Mouse (Mus musculus) lung, postnatal 0 days (tissue): ENCODE data around the gene Caskin2. TPM values are rescaled to one million over a fixed set of nuclear protein-coding genes. Genes with fewer than 3 reads are reported as not detected.
A peak's percentile ranks its signal among the peaks of the same experiment; 100 is the strongest.
"Not testable (repeated sequence)": the region's sequence is repeated elsewhere in the genome, so short reads cannot be mapped to it uniquely, and the experiment has no call there.

Experiments
- ATAC-seq: fragments of 200-750 bp; cut with Nextera tagmentation; 2 replicates; pipeline ENCODE4 v1.8.0; 2017; ENCODE audit warnings: moderate library complexity
- DNase-seq: peaks from one replicate; pipeline ENCODE4 v3.0.0-alpha.2; 2016; ENCODE audit warnings: low spot score
- H3K27ac ChIP-seq: fragments of 300-500 bp; sonication (generic); 2 replicates; pipeline ENCODE4 v1.5.1; 2014; ENCODE audit warnings: antibody characterized with exemption, mild to moderate bottlenecking, low read length, mixed read lengths
- H3K27me3 ChIP-seq: fragments of 300-500 bp; sonication (generic); replicated peaks from 2 replicates; pipeline ENCODE4 v1.6.1; 2014; ENCODE audit warnings: low read length, mixed read lengths; ENCODE audit not compliant: insufficient read depth
- H3K36me3 ChIP-seq: fragments of 300-500 bp; sonication (generic); 2 replicates; pipeline ENCODE4 v1.6.1; 2014; ENCODE audit warnings: low read length, mixed read lengths; ENCODE audit not compliant: insufficient read depth
- H3K4me1 ChIP-seq: fragments of 300-500 bp; sonication (generic); 2 replicates; pipeline ENCODE4 v1.6.1; 2014; ENCODE audit warnings: antibody characterized with exemption, low read depth, low read length, mixed read lengths; ENCODE audit not compliant: insufficient read depth
- H3K4me2 ChIP-seq: fragments of 300-500 bp; sonication (generic); replicated peaks from 2 replicates; pipeline ENCODE4 v1.6.1; 2014; ENCODE audit warnings: low read depth, mild to moderate bottlenecking, low read length, moderate library complexity, mixed read lengths
- H3K4me3 ChIP-seq: fragments of 300-500 bp; sonication (generic); 2 replicates; pipeline ENCODE4 v1.5.1; 2014; ENCODE audit warnings: low read depth, low read length
- H3K9ac ChIP-seq: fragments of 300-500 bp; sonication (generic); replicated peaks from 2 replicates; pipeline ENCODE4 v1.6.1; 2014; ENCODE audit warnings: low read depth, mild to moderate bottlenecking
- H3K9me3 ChIP-seq: fragments of 300-500 bp; sonication (generic); 2 replicates; pipeline ENCODE4 v1.6.1; 2016; ENCODE audit warnings: low read length, mixed read lengths
- CTCF ChIP-seq: IDR thresholded peaks from 2 replicates; pipeline ENCODE4 v1.5.1; 2016; ENCODE audit warnings: antibody characterized with exemption, mild to moderate bottlenecking
- EP300 ChIP-seq: IDR thresholded peaks from 2 replicates; pipeline ENCODE4 v1.6.1; 2016; ENCODE audit warnings: antibody characterized with exemption, mild to moderate bottlenecking, control low read depth
- WGBS: fragments of 180-500 bp; shearing (Covaris S2); extraction: QIAGEN DNeasy Blood & Tissue Kit; methylation state at CpG from one replicate; pipeline ENCODE4 v1.1.7; 2014; 5-methylcytosine and 5-hydroxymethylcytosine counted together
- polyA plus RNA-seq: library from polyadenylated mRNA; unstranded; fragments of >200 nt; fragmentation: Nextera tagmentation; extraction: Ambion mirVana; gene quantifications from 2 replicates; pipeline ENCODE4 v1.2.1, GENCODE M21; 2015

The Caskin2 gene
- polyA plus RNA-seq, result 17.5 and 17.9 TPM in 2 replicates

DNA sequence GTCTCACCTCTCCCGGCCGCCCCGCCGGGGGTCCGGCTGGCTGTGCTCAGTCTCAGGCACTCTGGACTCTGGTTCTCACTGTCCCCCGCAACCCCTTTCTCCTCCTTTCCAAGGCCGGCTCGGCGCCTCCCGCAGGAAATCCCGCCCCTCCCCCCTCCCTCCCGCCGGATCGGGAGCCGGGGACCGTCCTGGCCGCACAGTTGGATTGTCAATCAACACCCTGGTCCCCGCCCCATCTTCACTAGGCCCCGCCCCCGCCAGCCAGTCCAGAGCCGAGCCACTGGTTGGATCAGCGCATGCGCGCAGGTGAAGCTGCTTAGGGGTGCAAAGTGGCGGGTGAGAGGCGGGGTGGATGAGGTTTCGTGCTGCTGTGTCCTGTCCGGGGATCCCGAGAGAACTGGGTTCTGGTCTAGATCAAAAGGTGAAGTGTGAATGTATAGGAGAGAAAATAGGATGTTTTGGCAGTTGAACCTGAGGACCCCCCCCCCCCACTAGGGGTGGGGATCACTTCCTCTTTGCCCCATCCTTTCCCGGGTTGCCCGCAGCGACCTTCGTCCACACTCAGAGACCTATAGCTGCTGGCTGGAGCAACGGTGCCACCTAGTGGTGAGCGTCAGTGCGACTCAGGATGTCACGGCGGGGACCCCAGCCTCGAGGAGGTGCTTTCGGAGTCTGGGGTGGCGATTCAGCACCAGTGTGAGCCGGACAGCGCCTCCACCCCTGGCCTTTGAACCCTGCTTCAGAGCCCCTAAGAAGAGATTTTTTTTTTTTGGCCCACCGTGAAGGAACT, at the start of gene Caskin2:
Gene Caskin2 (minus strand): TSS at position 133 of the 790 bp plus-strand sequence.
- Histone ChIP-seq H3K4me2 (peak within 1 kb of the TSS; percentile 95), H3K27me3 (no peaks in the 10 kb centered on the region), H3K4me1 (peaks cover 27% of the 10 kb centered on the region; the same call in 1 of the 2 replicates), H3K27ac (peak within 1 kb of the TSS; percentile 81), H3K4me3 (peak within 1 kb of the TSS; percentile 81), H3K9ac (peak within 1 kb of the TSS; percentile 78), H3K9me3 (no peaks in the 10 kb centered on the region), H3K36me3 (no peaks in the 10 kb centered on the region)
- no peak for TF ChIP-seq EP300
- peak; percentile 99 for TF ChIP-seq CTCF
- DNase-seq (peak; percentile 98), ATAC-seq (peak; percentile 82)
- under 1% methylated on average over 33 of the region's 44 CpGs for WGBS

DNA sequence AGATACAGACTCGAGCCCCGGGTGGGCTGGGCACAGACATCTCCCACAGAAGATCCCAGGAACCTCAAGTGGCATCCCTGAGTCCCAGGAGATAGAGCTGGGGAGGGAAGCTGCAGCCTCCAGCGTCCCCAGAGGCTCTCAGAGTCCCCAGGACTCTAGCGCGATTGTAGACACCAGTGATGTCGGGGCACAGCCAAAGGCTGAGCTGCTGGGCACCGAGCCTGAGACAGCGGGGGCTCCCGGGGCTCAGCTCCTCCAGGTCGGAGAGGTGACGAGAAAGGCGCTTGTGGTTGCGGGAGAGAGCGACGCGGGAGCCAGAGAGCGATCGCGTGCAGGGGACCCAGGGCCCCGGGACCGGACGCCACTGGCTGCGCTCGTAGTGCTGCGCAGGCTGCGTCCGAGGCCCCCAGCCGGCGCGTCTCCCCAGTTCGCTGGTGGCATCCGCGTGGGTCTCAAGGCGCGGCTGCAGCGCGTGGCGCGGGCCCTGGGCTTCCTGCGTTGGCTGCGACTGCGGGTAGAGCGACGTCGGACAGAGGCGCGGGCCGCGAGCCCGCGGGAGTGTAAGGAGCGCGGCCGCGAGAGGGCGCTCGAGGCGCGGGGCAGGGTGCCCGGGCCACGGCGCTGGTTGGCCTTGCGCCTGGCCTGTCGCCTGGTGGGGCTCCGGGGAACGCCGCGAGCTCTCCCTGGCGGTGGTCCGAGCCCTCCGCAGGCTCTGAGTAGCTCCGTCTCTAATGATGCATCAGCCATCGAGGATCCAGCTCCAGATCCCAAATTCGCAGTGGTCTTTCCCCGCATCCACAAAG, 45.9 kb upstream of the Caskin2 start:
- Histone ChIP-seq H3K36me3 (peaks cover 8% of the 10 kb centered on the region; the same call in 1 of the 2 replicates), H3K4me1 (no peaks in the 10 kb centered on the region), H3K4me3 (peak overlapping the region; percentile 31), H3K9ac (0 out of 2 replicates have a peak overlapping the region, but pooled peaks have one; percentile 36), H3K9me3 (no peaks in the 10 kb centered on the region), H3K27me3 (peaks cover 22% of the 10 kb centered on the region), H3K4me2 (peak overlapping the region; percentile 65), H3K27ac (no peak overlapping the region)
- TF ChIP-seq EP300, result no peak
- peak; percentile 91 for TF ChIP-seq CTCF
- DNase-seq, result peak; percentile 94
- ATAC-seq, result peak; percentile 93
- 4% methylated on average over 54 of the region's 75 CpGs for WGBS

DNA sequence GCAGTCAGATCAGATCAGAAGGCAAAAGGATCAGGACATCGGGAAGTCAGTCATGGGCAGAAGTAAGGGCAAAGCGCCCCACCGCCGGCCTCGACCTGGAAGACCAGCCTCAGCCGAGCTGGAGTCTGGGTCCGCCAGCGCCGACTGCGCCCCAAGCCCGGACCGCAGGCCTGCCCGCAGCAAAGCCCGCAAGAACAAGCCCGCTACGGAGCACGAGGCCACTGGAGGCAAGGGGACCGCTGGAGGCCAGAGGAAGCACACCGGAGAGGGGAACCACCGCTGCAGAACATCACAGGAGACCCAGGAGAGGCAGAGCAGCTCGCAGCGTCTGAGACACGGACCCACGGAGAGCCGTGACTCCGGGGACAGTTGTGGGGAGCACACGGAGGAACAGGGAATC, 44.9 kb upstream of the Caskin2 start, which contains the start of gene Myo15b:
Gene Myo15b (plus strand): TSS at position 53 of the 400 bp plus-strand sequence.
- H3K4me1 ChIP-seq, result no peaks in the 10 kb centered on the region
- peaks cover 22% of the 10 kb centered on the region for H3K27me3 ChIP-seq
- H3K36me3 ChIP-seq, result peaks cover 8% of the 10 kb centered on the region; the same call in 1 of the 2 replicates
- TF ChIP-seq EP300, result no peak
- no peak for TF ChIP-seq CTCF
- H3K27ac ChIP-seq, result no peak within 1 kb of the TSS
- WGBS, result 18% methylated on average over 27 of the region's 27 CpGs
- peak within 1 kb of the TSS; percentile 65 for H3K4me2 ChIP-seq
- H3K9me3 ChIP-seq, result no peaks in the 10 kb centered on the region
- 0 out of 2 replicates have a peak within 1 kb of the TSS, but pooled peaks have one; percentile 36 for H3K9ac ChIP-seq
- no peak for DNase-seq
- ATAC-seq, result no peak
- H3K4me3 ChIP-seq, result peak within 1 kb of the TSS; percentile 31

DNA sequence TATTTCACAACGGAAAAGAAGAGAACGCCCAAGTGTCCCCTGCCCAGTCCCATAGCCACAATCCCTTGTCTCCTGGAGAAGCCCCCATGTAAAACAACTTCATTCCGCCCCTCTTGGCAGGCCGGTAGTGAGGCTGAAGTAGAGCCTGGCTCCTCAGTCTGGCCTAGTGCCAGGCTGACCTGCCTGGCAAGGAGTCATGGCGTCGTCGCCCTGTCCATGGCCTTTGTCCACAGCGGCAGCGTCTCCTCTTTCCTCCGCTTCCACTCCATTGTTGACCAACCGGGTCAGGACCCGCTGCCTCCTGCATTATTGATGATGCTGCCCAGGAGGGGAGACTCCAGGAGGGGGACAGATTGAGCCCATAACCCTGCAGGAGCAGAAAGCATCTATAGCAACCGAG, 44.5 kb upstream of the Caskin2 start:
- no peaks in the 10 kb centered on the region for H3K9me3 ChIP-seq
- 47% methylated on average over 13 of the region's 13 CpGs for WGBS
- peaks cover 22% of the 10 kb centered on the region for H3K27me3 ChIP-seq
- no peak overlapping the region for H3K27ac ChIP-seq
- peaks cover 8% of the 10 kb centered on the region; the same call in 1 of the 2 replicates for H3K36me3 ChIP-seq
- DNase-seq (no peak), ATAC-seq (no peak)
- H3K4me3 ChIP-seq, result no peak overlapping the region
- TF ChIP-seq CTCF (no peak), EP300 (no peak)
- no peak overlapping the region for H3K9ac ChIP-seq
- no peak overlapping the region for H3K4me2 ChIP-seq
- no peaks in the 10 kb centered on the region for H3K4me1 ChIP-seq

DNA sequence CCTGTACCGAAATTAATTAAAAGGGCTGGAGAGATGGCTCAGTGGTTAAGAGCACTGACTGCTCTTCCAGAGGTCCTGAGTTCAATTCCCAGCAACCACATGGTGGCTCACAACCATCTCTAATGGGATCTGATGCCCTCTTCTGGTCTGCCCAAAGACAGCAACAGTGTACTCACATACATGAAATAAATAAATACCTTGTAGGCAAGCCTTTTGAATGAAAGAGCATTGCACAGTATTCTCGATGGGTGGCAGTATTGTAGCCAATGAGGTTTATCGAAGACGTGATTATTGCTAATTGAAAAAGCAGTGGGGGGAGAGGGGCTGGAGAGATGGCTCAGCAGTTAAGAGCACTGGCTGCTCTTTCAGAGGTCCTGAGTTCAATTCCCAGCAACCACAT, 43.7 kb upstream of the Caskin2 start:
- peak; percentile 9; the same call in 1 of the 2 replicates for TF ChIP-seq CTCF
- H3K9me3 ChIP-seq, DNase-seq, H3K4me3 ChIP-seq, ATAC-seq, H3K4me2 ChIP-seq, H3K36me3 ChIP-seq, H3K4me1 ChIP-seq, H3K27ac ChIP-seq, H3K9ac ChIP-seq: not testable (repeated sequence)
- H3K27me3 ChIP-seq, result peaks cover 22% of the 10 kb centered on the region
- 89% methylated on average over 4 of the region's 4 CpGs for WGBS

DNA sequence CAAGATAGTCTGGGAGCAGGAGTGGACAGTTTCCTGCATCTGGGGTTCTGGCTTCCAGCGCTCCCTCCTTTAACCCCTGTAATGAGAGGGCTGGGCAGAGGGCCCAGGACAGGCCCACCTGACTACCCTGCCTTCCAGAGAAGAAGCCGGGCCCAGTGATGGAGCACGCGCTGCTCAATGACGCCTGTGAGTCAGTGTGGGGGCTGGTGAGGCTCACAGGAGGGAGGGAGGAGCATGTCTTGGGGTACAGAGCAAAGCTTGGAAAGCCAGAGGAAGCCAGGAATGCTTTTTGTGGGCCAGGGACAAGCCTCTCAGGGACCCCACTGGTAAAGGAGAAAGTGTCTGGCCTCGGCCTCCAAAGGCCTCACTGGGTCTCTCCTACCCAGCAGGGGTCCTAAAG, 41.2 kb upstream of the Caskin2 start:
- H3K9me3 ChIP-seq, result no peaks in the 10 kb centered on the region
- H3K9ac ChIP-seq, result no peak overlapping the region
- ATAC-seq (no peak), DNase-seq (no peak)
- H3K4me2 ChIP-seq, result no peak overlapping the region
- H3K27ac ChIP-seq, result no peak overlapping the region
- TF ChIP-seq CTCF (no peak), EP300 (no peak)
- peaks cover 17% of the 10 kb centered on the region; the same call in 1 of the 2 replicates for H3K36me3 ChIP-seq
- peaks cover 16% of the 10 kb centered on the region for H3K27me3 ChIP-seq
- H3K4me3 ChIP-seq, result no peak overlapping the region
- no peaks in the 10 kb centered on the region for H3K4me1 ChIP-seq
- WGBS, result 75% methylated on average over 6 of the region's 6 CpGs
